Mouse (Mus musculus) bone marrow macrophage, adult 2 months (primary cell): ENCODE measurements around the gene Ntrk1.

ENCODE experiments used
- CTCF ChIP-seq: IDR thresholded peaks from 2 replicates; pipeline ENCODE4 v1.5.1; 2012; ENCODE audit warnings: low read depth, mild to moderate bottlenecking, low read length, moderate library complexity
- POLR2A ChIP-seq: IDR thresholded peaks from 2 replicates; pipeline ENCODE4 v1.6.1; 2012; ENCODE audit warnings: mild to moderate bottlenecking, low read depth, low read length, borderline replicate concordance

DNA sequence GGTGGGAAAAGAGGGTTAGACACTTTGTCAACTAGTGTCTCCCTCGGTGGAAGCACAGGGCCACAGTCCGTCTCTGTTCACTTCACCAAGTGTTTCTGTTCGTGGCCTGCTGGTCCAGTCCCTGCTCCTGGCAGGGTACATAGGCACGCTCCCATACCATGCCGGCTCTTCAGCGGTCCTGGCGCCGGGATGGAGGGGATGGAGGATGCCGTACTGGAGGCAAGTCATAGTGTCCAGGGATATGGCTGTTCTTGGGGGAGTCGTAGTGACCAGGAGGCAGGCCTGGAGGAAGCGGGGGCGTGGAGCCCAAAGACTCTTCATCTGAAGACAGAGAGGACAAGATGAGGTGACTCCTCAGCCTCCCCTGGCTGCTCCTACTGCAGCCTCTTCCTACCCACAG, 45.0 kb downstream of the Ntrk1 start:
- no peak for TF ChIP-seq POLR2A
- TF ChIP-seq CTCF: no peak
